8 mouse cellular contexts compared by ENCODE assay signal in the genomic region with DNA sequence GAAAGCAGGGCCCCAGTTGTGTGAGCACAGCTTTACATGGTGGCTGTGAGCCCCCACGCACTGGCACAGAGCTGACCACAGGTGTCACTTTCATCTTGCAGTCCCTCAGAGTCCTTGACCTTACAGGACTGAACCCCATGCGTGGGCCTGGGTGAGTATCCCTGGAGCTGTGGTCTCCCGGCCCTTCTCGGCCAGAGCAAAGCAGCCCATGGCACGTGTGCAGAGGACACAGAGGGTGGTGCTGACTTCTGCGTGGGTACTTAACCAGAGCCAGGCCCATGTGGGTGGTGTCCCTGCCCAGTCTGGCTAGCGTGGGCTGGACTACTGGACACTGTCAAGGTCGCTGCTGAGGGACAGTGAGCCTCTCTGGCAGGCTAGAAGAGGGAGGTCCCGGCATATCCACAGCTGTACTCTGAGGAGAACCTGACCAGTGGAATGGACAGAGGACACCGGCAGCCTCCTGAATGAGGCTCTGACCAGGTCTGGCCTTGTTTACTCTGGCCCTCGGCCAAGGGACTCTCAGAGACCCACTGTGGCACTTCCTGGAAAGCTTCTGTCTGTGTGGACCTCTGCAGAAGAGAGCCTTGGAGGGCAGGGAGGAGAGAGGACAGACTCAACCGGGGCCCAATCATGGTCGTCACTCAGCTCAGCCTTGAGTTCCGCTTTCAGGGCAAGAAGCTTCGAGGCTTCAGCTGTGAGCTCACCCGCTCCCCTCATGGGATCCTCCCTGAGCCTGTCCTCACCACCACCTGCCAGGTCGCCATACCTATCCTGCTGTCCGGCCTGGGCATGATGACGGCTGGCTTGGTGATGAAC. TPM values are rescaled to one million over a fixed set of nuclear protein-coding genes. Genes with fewer than 3 reads are reported as not detected.
A peak's percentile ranks its signal among the peaks of the same experiment; 100 is the strongest.
DNase-seq lines count a peak whose midpoint lies in the region; TF ChIP-seq lines count a peak whose summit lies in the region.

No protein-coding gene starts in this region.

- no peak overlapping the region for H3K4me3 ChIP-seq in thymus, adult 2 months (ENCODE audit: control insufficient read depth, insufficient read depth, low read length)
- H3K4me3 ChIP-seq in heart, embryonic 10.5 days: 0 out of 2 replicates have a peak overlapping the region, but pooled peaks have one; percentile 6
- H3K4me3 ChIP-seq in liver, adult 2 months (ENCODE audit: insufficient read depth, low read depth, low read length): no peak overlapping the region
- H3K4me3 ChIP-seq in testis, adult 2 months (ENCODE audit: control insufficient read depth, low read depth, low read length): peak overlapping the region; percentile 30

- DNase-seq in thymus, adult 2 months: peak; percentile 26
- no peak for DNase-seq in thymus, adult 18-20 months
- DNase-seq in heart, embryonic 10.5 days (ENCODE audit: low spot score): peak; percentile 89
- DNase-seq in liver, adult 2 months (ENCODE audit: extremely low read depth, low read depth, low spot score): peak; percentile 51
- DNase-seq in cerebellum, postnatal 36 days: no peak
- DNase-seq in cerebellum, adult 9-10 months: no peak
- no peak for DNase-seq in Muller cell, postnatal 12 days (ENCODE audit: inconsistent ontology term)

- TF ChIP-seq POLR2A in thymus, adult 2 months (IDR thresholded peaks at IDR 0.05; ENCODE audit: control insufficient read depth, extremely low read depth, insufficient read depth, low read length, poor library complexity): no peak
- no peak for TF ChIP-seq POLR2A in liver, adult 2 months (IDR thresholded peaks at IDR 0.05; ENCODE audit: extremely low read depth, insufficient read depth, low read length)
- TF ChIP-seq POLR2A in testis, adult 2 months (IDR thresholded peaks at IDR 0.05; ENCODE audit: control insufficient read depth, low read depth, low read length): no peak; the same call in 1 of the 2 replicates

- 78% methylated on average over 19 of the region's 19 CpGs for WGBS in thymus, adult 2 months
- 60% methylated on average over 19 of the region's 19 CpGs for WGBS in heart, embryonic 10.5 days
- 28% methylated on average over 19 of the region's 19 CpGs for WGBS in liver, adult 2 months

- no peaks in the 10 kb centered on the region for H3K9me3 ChIP-seq in heart, embryonic 10.5 days

- no peaks in the 10 kb centered on the region for H3K27me3 ChIP-seq in thymus, adult 2 months (ENCODE audit: control insufficient read depth, insufficient read depth, low read length)
- no peaks in the 10 kb centered on the region for H3K27me3 ChIP-seq in heart, embryonic 10.5 days (ENCODE audit: insufficient read depth, poor library complexity, severe bottlenecking)
- no peaks in the 10 kb centered on the region for H3K27me3 ChIP-seq in liver, adult 2 months (ENCODE audit: control insufficient read depth, insufficient read depth, low read length)
- H3K27me3 ChIP-seq in testis, adult 2 months (ENCODE audit: control insufficient read depth, insufficient read depth, low read length): no peaks in the 10 kb centered on the region

- peaks cover 35% of the 10 kb centered on the region for H3K4me1 ChIP-seq in thymus, adult 2 months (replicated peaks; ENCODE audit: control insufficient read depth, insufficient read depth, low read length)
- peaks cover 96% of the 10 kb centered on the region for H3K4me1 ChIP-seq in heart, embryonic 10.5 days
- H3K4me1 ChIP-seq in liver, adult 2 months (ENCODE audit: control insufficient read depth, insufficient read depth, low read length): peaks cover 7% of the 10 kb centered on the region; the same call in 1 of the 2 replicates
- H3K4me1 ChIP-seq in testis, adult 2 months (ENCODE audit: control insufficient read depth, insufficient read depth, low read length): 0 out of 2 replicates have a peak, but pooled peaks cover 3% of the 10 kb centered on the region

- H3K36me3 ChIP-seq in thymus, adult 2 months (ENCODE audit: control insufficient read depth, insufficient read depth, low read length): no peaks in the 10 kb centered on the region
- H3K36me3 ChIP-seq in heart, embryonic 10.5 days: no peaks in the 10 kb centered on the region
- H3K36me3 ChIP-seq in liver, adult 2 months (ENCODE audit: control insufficient read depth, insufficient read depth, low read length): no peaks in the 10 kb centered on the region
- H3K36me3 ChIP-seq in testis, adult 2 months (ENCODE audit: control insufficient read depth, insufficient read depth, low read length): no peaks in the 10 kb centered on the region

- no peaks in the 10 kb centered on the region for H3K79me2 ChIP-seq in liver, adult 2 months (ENCODE audit: control insufficient read depth, insufficient read depth, low read length)

- TF ChIP-seq CTCF in thymus, adult 2 months (IDR thresholded peaks at IDR 0.05; ENCODE audit: borderline replicate concordance, control insufficient read depth, extremely low read depth, insufficient read depth, low read length, poor library complexity): no peak
- TF ChIP-seq CTCF in liver, adult 2 months (IDR thresholded peaks at IDR 0.05; ENCODE audit: low read depth, low read length): no peak
- no peak for TF ChIP-seq CTCF in testis, adult 2 months (IDR thresholded peaks at IDR 0.05; ENCODE audit: control insufficient read depth, insufficient read depth, insufficient replicate concordance, low read depth, low read length)

- H3K27ac ChIP-seq in thymus, adult 2 months (ENCODE audit: control insufficient read depth, insufficient read depth, low read length): no peak overlapping the region
- H3K27ac ChIP-seq in heart, embryonic 10.5 days: peak overlapping the region; percentile 86
- no peak overlapping the region for H3K27ac ChIP-seq in liver, adult 2 months (replicated peaks; ENCODE audit: insufficient read depth, low read depth, low read length)
- no peak overlapping the region; the same call in 1 of the 2 replicates for H3K27ac ChIP-seq in testis, adult 2 months (ENCODE audit: control insufficient read depth, insufficient read depth, low read depth, low read length)

- H3K9ac ChIP-seq in liver, adult 2 months (ENCODE audit: low read depth, low read length): 0 out of 2 replicates have a peak overlapping the region, but pooled peaks have one; percentile 5

RNA-seq across cellular contexts. Expression of a gene that starts 14.5 kb away (rescaled TPM):
- 9.6 and 12.3 TPM in 2 replicates for polyA plus RNA-seq in thymus, adult 2 months (2012; rRNA removed)
- 8.2 and 9.4 TPM in 2 replicates for polyA plus RNA-seq in heart, embryonic 10.5 days (2016; fragmentation: Nextera tagmentation; extraction: Ambion mirVana)
- total RNA-seq in liver, adult 2 months (2014; rRNA removed): 1.1 and 1.5 TPM in 2 replicates
- 1.0 and 1.5 TPM in 2 replicates for polyA plus RNA-seq in liver, adult 2 months (2012; rRNA removed)
- 73.3 and 79.5 TPM in 2 replicates for polyA plus RNA-seq in testis, adult 2 months (2012; rRNA removed)

Comparison
In these comparisons a context has a peak if more than half of its experiments do, and no peak if none do; other contexts are left out.
1. DNase-seq: peak in thymus, adult 2 months (single experiment), heart, embryonic 10.5 days (single experiment) and liver, adult 2 months (single experiment); none in thymus, adult 18-20 months (0 of 2), cerebellum, postnatal 36 days (0 of 2), cerebellum, adult 9-10 months (single experiment) and Muller cell, postnatal 12 days (single experiment).
2. H3K4me3 ChIP-seq: peak in heart, embryonic 10.5 days (single experiment) and testis, adult 2 months (single experiment); none in thymus, adult 2 months (single experiment) and liver, adult 2 months (single experiment).